Mouse (Mus musculus): ENCODE measurements around the gene Trmt1l.

DNA sequence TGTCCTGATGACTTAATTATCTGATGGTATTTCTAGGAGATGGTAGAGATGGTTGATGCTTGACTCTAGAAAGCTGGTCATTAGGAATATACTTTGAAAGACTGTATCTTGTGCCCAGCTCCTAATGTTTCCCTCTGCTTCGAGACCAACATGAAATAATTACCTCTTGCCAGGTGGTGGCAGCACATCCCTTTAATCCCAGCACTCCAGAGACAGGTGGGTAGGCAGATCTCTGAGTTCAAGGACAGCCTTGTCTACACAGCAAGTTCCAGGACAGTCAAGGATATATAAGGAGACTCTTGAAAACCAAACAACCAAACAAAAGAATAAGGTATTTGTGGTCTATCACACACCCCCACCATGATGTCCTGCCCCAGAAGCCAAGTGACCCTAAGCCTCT is 55.2 kb downstream of the Trmt1l start:
- TF ChIP-seq CTCF (IDR thresholded peaks at IDR 0.05; ENCODE audit: borderline replicate concordance, extremely low read depth, insufficient read depth, insufficient read length) (peak; percentile 27; the same call in 1 of the 2 replicates), POLR2A (IDR thresholded peaks at IDR 0.05; ENCODE audit: borderline replicate concordance, extremely low read depth, insufficient read depth, insufficient read length, poor library complexity, severe bottlenecking) (no peak)
